Mouse (Mus musculus) midbrain, embryonic 16.5 days (tissue): ENCODE measurements around the gene Zfp982. TPM values are rescaled to one million over a fixed set of nuclear protein-coding genes. Genes with fewer than 3 reads are reported as not detected.
A peak's percentile ranks its signal among the peaks of the same experiment; 100 is the strongest.
"Not testable (repeated sequence)": the region's sequence is repeated elsewhere in the genome, so short reads cannot be mapped to it uniquely, and the experiment has no call there.

ENCODE experiments used
- ATAC-seq: fragments of 200-750 bp; cut with Nextera tagmentation; 2 replicates; pipeline ENCODE4 v1.8.0; 2017; ENCODE audit warnings: moderate TSS enrichment
- H3K27ac ChIP-seq: fragments of 300-500 bp; sonication (generic); 2 replicates; pipeline ENCODE4 v1.5.1; 2014; ENCODE audit warnings: mild to moderate bottlenecking, low read length, mixed read lengths
- H3K27me3 ChIP-seq: fragments of 300-500 bp; sonication (generic); 2 replicates; pipeline ENCODE4 v1.6.1; 2014; ENCODE audit warnings: low read depth, low read length, mixed read lengths; ENCODE audit not compliant: control insufficient read depth, insufficient read depth
- H3K36me3 ChIP-seq: fragments of 300-500 bp; sonication (generic); 2 replicates; pipeline ENCODE4 v1.6.1; 2014; ENCODE audit warnings: mild to moderate bottlenecking, low read length, moderate library complexity, mixed read lengths; ENCODE audit not compliant: control insufficient read depth, insufficient read depth
- H3K4me1 ChIP-seq: fragments of 300-500 bp; sonication (generic); 2 replicates; pipeline ENCODE4 v1.6.1; 2014; ENCODE audit warnings: mild to moderate bottlenecking, low read length, mixed read lengths; ENCODE audit not compliant: control insufficient read depth, insufficient read depth
- H3K4me2 ChIP-seq: fragments of 300-500 bp; sonication (generic); 2 replicates; pipeline ENCODE4 v1.6.1; 2014; ENCODE audit warnings: mild to moderate bottlenecking, low read length, mixed read lengths
- H3K4me3 ChIP-seq: fragments of 300-500 bp; sonication (generic); 2 replicates; pipeline ENCODE4 v1.5.1; 2014; ENCODE audit warnings: low read depth, mild to moderate bottlenecking, low read length, moderate library complexity, mixed read lengths
- H3K9ac ChIP-seq: fragments of 300-500 bp; sonication (generic); 2 replicates; pipeline ENCODE4 v1.6.1; 2014; ENCODE audit warnings: low read depth, low read length, mixed read lengths
- H3K9me3 ChIP-seq: fragments of 300-500 bp; sonication (generic); replicated peaks from 2 replicates; pipeline ENCODE4 v1.6.1; 2014; ENCODE audit warnings: mild to moderate bottlenecking, low read length, mixed read lengths; ENCODE audit not compliant: control insufficient read depth, poor library complexity, severe bottlenecking
- WGBS: fragments of 180-500 bp; shearing (Covaris S2); extraction: QIAGEN DNeasy Blood & Tissue Kit; methylation state at CpG from one replicate; pipeline ENCODE4 v1.1.7; 2014; 5-methylcytosine and 5-hydroxymethylcytosine counted together
- polyA plus RNA-seq: library from polyadenylated mRNA; unstranded; fragments of >200 nt; fragmentation: Nextera tagmentation; extraction: Ambion mirVana; gene quantifications from 2 replicates; pipeline ENCODE4 v1.2.1, GENCODE M21; 2015

Zfp982 gene
- polyA plus RNA-seq: 3.7 and 5.0 TPM in 2 replicates

DNA sequence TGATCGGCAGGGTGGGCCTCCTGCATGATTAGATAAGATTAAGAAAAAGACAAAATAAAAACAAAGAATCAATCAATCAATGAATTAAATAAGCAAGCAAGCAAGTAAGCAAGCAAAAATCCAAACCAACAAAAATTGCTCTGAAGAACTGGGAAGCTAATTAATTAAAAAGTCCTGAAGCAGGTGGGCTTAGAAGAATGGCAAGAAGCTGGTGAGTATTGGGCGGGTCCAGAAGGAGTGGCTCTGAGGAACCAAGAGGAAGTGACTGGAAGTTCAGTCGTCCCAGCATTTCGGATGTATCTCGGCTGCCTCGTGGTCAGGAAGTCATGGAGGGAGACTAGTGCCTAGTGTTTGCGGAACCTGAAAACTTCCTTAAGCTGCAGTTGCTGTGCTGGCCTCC, at the start of gene Zfp982:
TSS of gene Zfp982 (plus strand) at position 301 of the 400 bp plus-strand sequence.
- H3K4me2 ChIP-seq, ATAC-seq, H3K36me3 ChIP-seq, H3K4me3 ChIP-seq, H3K4me1 ChIP-seq, H3K9ac ChIP-seq, H3K27me3 ChIP-seq, H3K27ac ChIP-seq: not testable (repeated sequence)
- peaks cover 45% of the 10 kb centered on the region for H3K9me3 ChIP-seq
- 87% methylated on average over 7 of the region's 7 CpGs for WGBS

DNA sequence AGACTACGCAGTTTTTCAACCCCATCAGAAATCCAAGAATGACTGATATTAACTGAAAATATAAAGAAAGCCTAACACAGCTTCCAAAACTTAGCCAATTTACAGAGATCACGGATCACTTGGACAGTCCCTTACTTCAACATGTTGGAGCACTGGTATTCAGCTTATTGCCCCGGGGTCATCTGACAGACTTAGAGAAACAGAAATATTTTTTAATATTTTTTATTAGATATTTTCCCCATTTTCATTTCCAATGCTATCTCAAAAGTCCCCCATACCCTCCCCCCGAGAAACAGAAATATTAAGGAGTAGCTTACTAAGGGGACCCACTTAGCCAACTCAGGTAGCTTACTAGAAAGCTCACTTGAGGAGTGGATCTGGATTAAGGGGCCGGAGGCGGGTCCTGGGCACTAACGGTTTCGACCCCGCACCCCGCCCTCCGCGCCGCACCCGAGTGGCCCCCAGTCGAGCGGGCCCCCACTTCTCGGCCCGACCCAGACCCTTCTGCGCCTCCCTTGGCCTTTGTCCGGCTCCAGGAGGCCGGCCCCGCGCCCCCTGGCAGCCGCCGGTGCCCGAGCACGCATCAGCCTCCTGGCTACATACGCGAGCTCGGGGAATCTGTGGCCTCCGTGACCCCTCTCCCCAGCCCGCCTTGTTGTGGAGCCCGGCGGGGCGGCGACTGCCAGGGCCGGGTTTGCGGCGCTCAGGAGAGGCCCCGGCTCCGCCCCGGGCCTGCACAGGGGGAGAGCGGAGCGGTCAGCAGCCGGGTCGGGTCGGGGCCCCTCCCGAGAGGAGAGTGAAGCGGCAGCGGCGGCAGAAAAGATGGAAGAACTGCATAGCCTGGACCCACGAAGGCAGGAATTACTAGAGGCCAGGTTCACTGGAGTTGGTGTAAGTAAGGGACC, 49.3 kb upstream of the Zfp982 start:
- not testable (repeated sequence) for H3K9me3 ChIP-seq, H3K4me1 ChIP-seq, H3K36me3 ChIP-seq, H3K27me3 ChIP-seq
- 9% methylated on average over 52 of the region's 52 CpGs for WGBS
- peak overlapping the region; percentile 57 for H3K4me3 ChIP-seq
- H3K27ac ChIP-seq: peak overlapping the region; percentile 60
- peak; percentile 96 for ATAC-seq
- peak overlapping the region; percentile 85 for H3K9ac ChIP-seq
- H3K4me2 ChIP-seq: peak overlapping the region; percentile 90

DNA sequence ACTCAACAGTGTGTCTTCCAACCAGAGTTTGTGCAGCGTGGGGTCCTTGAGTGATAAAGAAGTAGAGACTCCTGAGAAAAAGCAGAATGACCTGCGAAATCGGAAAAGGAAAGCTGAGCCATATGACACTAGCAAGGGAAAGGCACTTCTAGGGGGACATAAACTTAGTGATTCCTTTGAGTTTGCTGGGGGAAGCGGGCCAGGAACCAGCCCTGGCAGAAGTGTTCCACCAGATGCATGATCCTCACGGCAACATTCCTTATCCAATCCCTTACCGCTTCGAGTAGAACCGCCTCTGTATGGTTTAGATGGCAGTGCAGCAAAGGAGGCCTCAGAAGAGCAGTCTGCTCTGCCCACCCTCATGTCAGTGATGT, 48.7 kb upstream of the Zfp982 start:
- H3K36me3 ChIP-seq, H3K27ac ChIP-seq, H3K4me1 ChIP-seq, H3K27me3 ChIP-seq, H3K9me3 ChIP-seq: not testable (repeated sequence)
- Histone ChIP-seq H3K4me2 (peak overlapping the region; percentile 90), H3K4me3 (peak overlapping the region; percentile 57), H3K9ac (peak overlapping the region; percentile 85; the same call in 1 of the 2 replicates)
- WGBS: 34% methylated on average over 8 of the region's 8 CpGs
- ATAC-seq: 0 out of 2 replicates have a peak, but pooled peaks have one; percentile 21

DNA sequence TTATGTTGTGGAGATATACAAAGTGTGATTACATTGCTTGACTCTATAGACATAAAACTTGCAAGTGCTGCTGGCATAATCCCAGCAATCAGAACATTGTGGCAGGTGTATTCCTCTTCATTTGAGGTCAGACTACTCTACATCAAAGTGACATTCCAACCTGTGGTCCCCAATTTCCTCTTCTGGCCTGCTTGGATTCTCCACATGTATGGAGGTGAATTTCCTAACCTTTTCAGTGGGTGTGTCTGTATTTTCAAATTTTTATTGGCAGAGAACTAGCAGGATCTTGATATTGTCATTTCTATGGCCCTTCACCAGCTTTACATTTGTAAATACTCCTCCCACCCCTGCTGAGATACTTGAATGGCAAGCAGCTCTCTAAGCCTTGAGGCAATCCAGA, 46.8 kb upstream of the Zfp982 start:
- H3K27ac ChIP-seq, H3K36me3 ChIP-seq, H3K4me2 ChIP-seq, H3K4me1 ChIP-seq, H3K27me3 ChIP-seq, H3K9ac ChIP-seq, ATAC-seq, H3K4me3 ChIP-seq: not testable (repeated sequence)
- H3K9me3 ChIP-seq: peaks cover 11% of the 10 kb centered on the region

DNA sequence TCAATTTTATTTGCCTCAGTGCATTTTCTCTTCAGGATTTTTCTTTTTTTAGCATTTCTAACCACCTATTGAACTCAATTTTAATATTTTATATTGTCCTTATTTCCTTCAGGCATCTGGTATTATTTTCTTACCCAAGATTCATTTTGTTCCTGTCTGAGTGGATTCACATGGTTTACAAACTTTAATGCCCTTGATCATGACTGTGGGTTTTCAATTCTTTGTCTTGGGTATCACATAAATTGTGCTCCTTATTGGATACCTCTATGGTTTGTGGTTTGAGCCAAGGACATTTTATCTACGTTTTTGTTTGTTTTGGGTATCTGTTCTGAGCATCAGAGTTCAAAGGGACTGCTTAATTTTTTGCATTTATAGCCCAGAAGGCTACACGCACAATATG, 43.9 kb upstream of the Zfp982 start:
- 79% methylated on average over 2 of the region's 2 CpGs for WGBS
- H3K4me2 ChIP-seq: no peak overlapping the region
- peaks cover 16% of the 10 kb centered on the region for H3K9me3 ChIP-seq
- H3K27ac ChIP-seq: no peak overlapping the region
- H3K4me3 ChIP-seq: no peak overlapping the region
- H3K27me3 ChIP-seq: no peaks in the 10 kb centered on the region
- no peak for ATAC-seq
- H3K4me1 ChIP-seq: no peaks in the 10 kb centered on the region
- H3K36me3 ChIP-seq: no peaks in the 10 kb centered on the region
- H3K9ac ChIP-seq: no peak overlapping the region

DNA sequence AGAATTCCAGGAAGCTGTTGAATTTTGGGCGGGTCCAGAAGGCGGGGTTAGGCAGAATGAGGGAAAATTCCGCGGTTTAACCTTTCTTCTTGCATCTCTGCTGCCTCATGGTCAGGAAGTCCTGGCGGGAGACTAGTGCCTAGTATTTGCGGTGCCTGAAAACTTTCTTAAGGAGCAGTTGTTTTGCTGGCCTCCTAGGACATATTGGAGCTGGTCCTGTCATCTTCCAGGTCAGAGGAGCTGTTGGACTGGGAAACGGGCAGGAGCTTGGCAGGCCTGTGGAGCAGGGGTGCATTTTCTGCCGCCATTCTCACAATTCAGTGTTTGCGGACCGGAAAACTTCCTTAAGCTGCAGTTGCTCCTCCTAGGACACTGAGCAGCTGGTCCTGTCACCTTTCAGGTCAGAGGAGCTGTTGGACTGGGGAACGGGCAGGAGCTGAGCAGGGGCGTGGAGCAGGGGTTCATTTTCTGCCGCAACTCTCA, 43.1 kb upstream of the Zfp982 start:
- Histone ChIP-seq H3K4me2 (no peak overlapping the region), H3K36me3 (no peaks in the 10 kb centered on the region), H3K4me1 (no peaks in the 10 kb centered on the region), H3K27me3 (no peaks in the 10 kb centered on the region), H3K9me3 (peaks cover 16% of the 10 kb centered on the region), H3K27ac (no peak overlapping the region), H3K4me3 (no peak overlapping the region), H3K9ac (no peak overlapping the region)
- WGBS: 44% methylated on average over 13 of the region's 13 CpGs
- ATAC-seq: no peak

DNA sequence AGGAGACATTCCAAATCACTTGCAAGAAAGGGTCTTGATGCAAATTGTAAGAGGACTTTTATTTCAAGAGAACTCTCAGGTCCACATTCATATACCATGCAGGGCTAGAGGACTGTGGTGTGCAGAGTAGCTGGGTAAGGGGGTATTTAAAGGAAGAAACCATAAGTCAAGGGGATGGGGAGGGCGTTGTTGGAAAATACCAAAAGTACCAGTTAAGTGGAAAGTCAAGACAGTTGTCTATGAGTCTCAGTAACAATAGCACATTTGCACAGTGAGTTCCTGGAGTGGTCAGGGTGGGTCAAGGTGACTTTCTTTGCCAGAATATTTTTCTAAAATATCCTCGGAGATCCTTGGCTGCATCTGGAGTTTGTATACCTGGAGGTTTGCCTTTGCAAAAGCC, 42.2 kb upstream of the Zfp982 start:
- H3K36me3 ChIP-seq, H3K4me2 ChIP-seq, H3K4me1 ChIP-seq, H3K27me3 ChIP-seq, H3K4me3 ChIP-seq, ATAC-seq, H3K9ac ChIP-seq, H3K27ac ChIP-seq: not testable (repeated sequence)
- 81% methylated on average over 2 of the region's 2 CpGs for WGBS
- peaks cover 16% of the 10 kb centered on the region for H3K9me3 ChIP-seq

DNA sequence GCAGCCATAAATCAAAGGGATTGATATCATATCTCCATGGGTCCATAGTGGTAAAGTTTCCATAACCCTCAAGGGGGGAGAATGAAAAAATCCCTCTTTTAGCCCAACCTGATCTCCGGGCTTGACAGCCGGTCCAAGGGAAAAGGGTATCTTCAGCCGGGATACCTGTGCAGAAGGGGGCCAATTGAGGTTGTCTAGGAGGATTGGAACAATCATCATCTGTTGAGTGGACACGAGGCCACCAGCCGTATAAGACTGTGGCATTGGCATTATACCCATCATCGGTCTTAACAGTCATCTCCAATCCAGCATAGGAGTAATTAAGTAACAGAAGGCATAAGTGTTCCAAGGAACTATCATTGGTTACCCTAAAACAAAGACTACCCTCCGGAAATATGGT, 25.0 kb upstream of the Zfp982 start:
- WGBS: 89% methylated on average over 7 of the region's 7 CpGs
- H3K4me2 ChIP-seq, ATAC-seq, H3K36me3 ChIP-seq, H3K4me1 ChIP-seq, H3K9ac ChIP-seq, H3K4me3 ChIP-seq, H3K27ac ChIP-seq, H3K27me3 ChIP-seq: not testable (repeated sequence)
- peaks cover 44% of the 10 kb centered on the region for H3K9me3 ChIP-seq

DNA sequence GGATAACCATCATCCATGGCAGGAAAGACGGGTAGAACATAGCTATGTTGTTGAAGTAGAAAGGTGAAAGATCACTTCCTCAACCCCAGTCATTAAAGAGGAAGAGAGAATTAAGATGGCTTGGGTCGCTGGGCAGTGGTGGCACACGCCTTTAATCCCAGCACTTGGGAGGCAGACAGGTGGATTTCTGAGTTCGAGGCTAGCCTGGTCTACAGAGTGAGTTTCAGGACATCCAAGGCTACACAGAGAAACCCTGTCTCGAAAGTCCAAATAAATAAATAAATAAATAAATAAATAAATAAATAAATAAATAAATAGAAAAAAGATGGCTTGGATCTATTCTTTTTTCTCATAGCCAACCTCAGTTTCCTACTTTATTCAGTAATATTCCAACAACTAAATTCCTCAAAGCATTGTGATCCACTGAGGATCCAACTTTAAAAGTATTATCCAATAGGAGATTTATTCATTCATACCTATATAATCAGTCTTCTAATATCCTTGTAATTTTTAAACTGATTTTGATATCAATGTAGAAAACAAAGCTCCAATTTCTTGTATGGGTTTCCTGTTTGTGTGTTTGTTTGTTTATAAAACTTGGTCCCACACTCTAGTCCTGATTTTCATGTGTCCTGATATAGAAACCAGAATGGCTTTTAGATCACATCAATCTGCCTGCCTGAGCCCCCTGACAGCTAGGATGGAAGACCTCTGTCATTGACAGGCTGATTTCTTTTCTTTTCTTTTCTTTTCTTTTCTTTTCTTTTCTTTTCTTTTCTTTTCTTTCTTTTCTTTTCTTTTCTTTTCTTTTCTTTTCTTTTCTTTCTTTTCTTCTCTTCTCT, 6.8 kb downstream of the Zfp982 start:
- not testable (repeated sequence) for ATAC-seq, H3K4me1 ChIP-seq, H3K4me2 ChIP-seq, H3K4me3 ChIP-seq, H3K27ac ChIP-seq, H3K9ac ChIP-seq, H3K36me3 ChIP-seq, H3K27me3 ChIP-seq
- peaks cover 17% of the 10 kb centered on the region for H3K9me3 ChIP-seq
- 90% methylated on average over 5 of the region's 5 CpGs for WGBS
